Mouse (Mus musculus) MEL (cell line): Measurements from ENCODE around the gene Golga1. TPM values are rescaled to one million over a fixed set of nuclear protein-coding genes. Genes with fewer than 3 reads are reported as not detected.

Experiments used
- DNase-seq: peaks from one replicate; pipeline ENCODE4 v3.0.0; 2011; ENCODE audit warnings: low read depth, low spot score
- H3K27ac ChIP-seq: 2 replicates; pipeline ENCODE4 v1.5.1; 2012; ENCODE audit warnings: low read depth, mild to moderate bottlenecking, control low read depth, low read length, moderate library complexity; ENCODE audit not compliant: control insufficient read depth
- H3K27me3 ChIP-seq, 2 experiments: fragments of 150-350 bp in 1 of 2; sonication (generic) in 1 of 2; 2 replicates each; pipeline ENCODE4 v1.6.1; 2012; ENCODE audit warnings: low read length in 2 of 2, mild to moderate bottlenecking in 2 of 2, improper control_type of control experiment in 1 of 2, moderate library complexity in 1 of 2; ENCODE audit not compliant: insufficient read depth in 2 of 2, control insufficient read depth in 1 of 2
- H3K36me3 ChIP-seq, 2 experiments: 2 replicates each; pipeline ENCODE4 v1.6.1; 2012 to 2014; ENCODE audit warnings: low read length in 2 of 2, improper control_type of control experiment in 1 of 2, inconsistent platforms in 1 of 2, mild to moderate bottlenecking in 1 of 2; ENCODE audit not compliant: insufficient read depth in 2 of 2, control insufficient read depth in 1 of 2
- H3K4me1 ChIP-seq, 2 experiments: fragments of 150-350 bp in 1 of 2; sonication (generic) in 1 of 2; 2 replicates each; pipeline ENCODE4 v1.6.1; 2012; ENCODE audit warnings: low read length in 2 of 2, improper control_type of control experiment in 1 of 2, mild to moderate bottlenecking in 1 of 2; ENCODE audit not compliant: insufficient read depth in 2 of 2, control insufficient read depth in 1 of 2
- H3K4me3 ChIP-seq, 2 experiments: fragments of 150-350 bp in 1 of 2; sonication (generic) in 1 of 2; 2 replicates each; pipeline ENCODE4 v1.5.1; 2012; ENCODE audit warnings: low read depth in 2 of 2, low read length in 2 of 2, mild to moderate bottlenecking in 2 of 2, moderate library complexity in 2 of 2, control low read depth in 1 of 2, improper control_type of control experiment in 1 of 2; ENCODE audit not compliant: control insufficient read depth in 1 of 2, insufficient read depth in 1 of 2
- H3K79me2 ChIP-seq: 2 replicates; pipeline ENCODE4 v1.6.1; 2012; ENCODE audit warnings: mild to moderate bottlenecking, low read length, moderate library complexity; ENCODE audit not compliant: control insufficient read depth, poor library complexity, insufficient read depth
- H3K9ac ChIP-seq: 2 replicates; pipeline ENCODE4 v1.6.1; 2012; ENCODE audit warnings: low read depth, mild to moderate bottlenecking, control low read depth, low read length, moderate library complexity; ENCODE audit not compliant: control insufficient read depth, poor library complexity, severe bottlenecking
- H3K9me3 ChIP-seq: fragments of 150-350 bp; sonication (generic); replicated peaks from 2 replicates; pipeline ENCODE4 v1.6.1; 2012; ENCODE audit warnings: mild to moderate bottlenecking, low read length, improper control_type of control experiment, moderate library complexity; ENCODE audit not compliant: insufficient read depth
- CTCF ChIP-seq, 3 experiments: IDR thresholded peaks in 2 of 3; conservative IDR thresholded peaks in 1 of 3; 2 replicates each; pipeline ENCODE4 v1.5.1; 2011 to 2012; ENCODE audit warnings: low read length in 3 of 3, low read depth in 2 of 3, mild to moderate bottlenecking in 2 of 3, improper control_type of control experiment in 1 of 3, inconsistent platforms in 1 of 3, mixed read lengths in 1 of 3, moderate library complexity in 1 of 3; ENCODE audit not compliant: control insufficient read depth in 1 of 3, insufficient read depth in 1 of 3, poor library complexity in 1 of 3, severe bottlenecking in 1 of 3
- E2F4 ChIP-seq: IDR thresholded peaks from 2 replicates; pipeline ENCODE4 v1.6.1; 2011; ENCODE audit warnings: low read depth, low read length, improper control_type of control experiment, borderline replicate concordance
- ETS1 ChIP-seq: IDR thresholded peaks from 2 replicates; pipeline ENCODE4 v1.6.1; 2012; ENCODE audit warnings: low read depth, mild to moderate bottlenecking, inconsistent platforms, low read length, improper control_type of control experiment, moderate library complexity
- GABPA ChIP-seq: IDR thresholded peaks from 2 replicates; pipeline ENCODE4 v1.6.1; 2012; ENCODE audit warnings: low read depth, mild to moderate bottlenecking, inconsistent platforms, low read length, improper control_type of control experiment, moderate library complexity
- GATA1 ChIP-seq: IDR thresholded peaks from 2 replicates; pipeline ENCODE4 v1.6.1; 2011; ENCODE audit warnings: low read depth, low read length, improper control_type of control experiment
- KAT2A ChIP-seq: conservative IDR thresholded peaks from 2 replicates; pipeline ENCODE4 v1.6.1; 2012; ENCODE audit warnings: low read depth, low read length, improper control_type of control experiment, inconsistent platforms
- MAFK ChIP-seq: IDR thresholded peaks from 2 replicates; pipeline ENCODE4 v1.6.1; 2011; ENCODE audit warnings: low read depth, mild to moderate bottlenecking, low read length, improper control_type of control experiment, borderline replicate concordance
- MXI1 ChIP-seq: IDR thresholded peaks from 2 replicates; pipeline ENCODE4 v1.6.1; 2011; ENCODE audit warnings: mild to moderate bottlenecking, low read depth, low read length, improper control_type of control experiment
- MYB ChIP-seq: IDR thresholded peaks from 2 replicates; pipeline ENCODE4 v1.6.1; 2011; ENCODE audit warnings: mild to moderate bottlenecking, low read depth, low read length, improper control_type of control experiment
- MYC ChIP-seq: IDR thresholded peaks from 2 replicates; pipeline ENCODE4 v1.6.1; 2011; ENCODE audit warnings: low read depth, mild to moderate bottlenecking, low read length, improper control_type of control experiment, moderate library complexity
- POLR2A ChIP-seq, 2 experiments: IDR thresholded peaks; 2 replicates each; pipeline ENCODE4 v1.6.1; 2011 to 2012; ENCODE audit warnings: low read length in 2 of 2, mild to moderate bottlenecking in 2 of 2, control low read depth in 1 of 2, improper control_type of control experiment in 1 of 2, low read depth in 1 of 2, moderate library complexity in 1 of 2; ENCODE audit not compliant: control insufficient read depth in 1 of 2, insufficient read depth in 1 of 2, poor library complexity in 1 of 2
- SMC3 ChIP-seq: IDR thresholded peaks from 2 replicates; pipeline ENCODE4 v1.6.1; 2011; ENCODE audit warnings: low read depth, low read length, improper control_type of control experiment
- USF2 ChIP-seq, 2 experiments: IDR thresholded peaks; 2 replicates each; pipeline ENCODE4 v1.6.1; 2011 to 2012; ENCODE audit warnings: improper control_type of control experiment in 2 of 2, low read length in 2 of 2, borderline replicate concordance in 1 of 2, inconsistent platforms in 1 of 2, low read depth in 1 of 2, mild to moderate bottlenecking in 1 of 2; ENCODE audit not compliant: insufficient read depth in 1 of 2
- ZC3H11A ChIP-seq: IDR thresholded peaks from 2 replicates; pipeline ENCODE4 v1.6.1; 2012; ENCODE audit warnings: low read depth, mild to moderate bottlenecking, inconsistent platforms, low read length, improper control_type of control experiment
- ZKSCAN1 ChIP-seq: IDR thresholded peaks from 2 replicates; pipeline ENCODE4 v1.6.1; 2012; ENCODE audit warnings: low read depth, mild to moderate bottlenecking, inconsistent platforms, low read length, improper control_type of control experiment, moderate library complexity
- polyA plus RNA-seq, 2 experiments: library from polyadenylated mRNA; stranded (reverse) in 1 of 2; unstranded in 1 of 2; fragments of >175 nt in 1 of 2; fragments of >200 nt in 1 of 2; gene quantifications; 2 replicates each; pipeline versions ENCODE4 v1.2.1 to v1.2.4; 2012; ENCODE audit warnings: low replicate concordance in 2 of 2, low read depth in 1 of 2; ENCODE audit not compliant: insufficient read length in 2 of 2, insufficient read depth in 1 of 2, missing spikeins in 1 of 2
- total RNA-seq: library from RNA; depleted of rRNA; stranded (reverse); fragments of 300-350 nt; gene quantifications from 2 replicates; pipeline ENCODE4 v1.2.3, GENCODE M21; 2012

Golga1 gene
- total and polyA plus RNA-seq, 3 experiments, result 7.3 to 12.9 TPM; not detected in 1

DNA sequence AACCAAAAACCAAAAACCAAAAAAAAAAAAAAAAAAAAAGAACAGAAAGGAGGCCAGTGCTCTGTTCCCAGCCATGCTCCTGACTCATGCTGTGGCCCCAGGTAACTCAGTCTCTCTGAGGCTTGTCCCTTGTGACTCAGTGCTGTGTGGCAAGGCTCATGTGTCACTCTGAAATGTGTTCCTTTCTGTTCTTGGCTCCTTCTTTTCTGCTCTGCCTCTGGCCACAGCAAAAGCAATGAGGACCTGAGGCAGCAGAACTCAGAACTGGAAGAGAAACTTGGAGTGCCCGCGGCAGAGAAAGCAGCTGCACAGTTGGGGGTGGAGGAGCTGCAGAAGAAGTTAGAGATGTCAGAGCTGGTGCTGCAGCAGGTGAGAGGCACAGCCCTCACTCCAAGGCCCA is 91.2 kb downstream of the Golga1 start:
- no peak for TF ChIP-seq E2F4
- TF ChIP-seq POLR2A (IDR thresholded peaks at IDR 0.05; ENCODE audit: control insufficient read depth in 1 of 2, insufficient read depth in 1 of 2, low read depth in 1 of 2, low read length in 2 of 2, poor library complexity in 1 of 2), result no peak
- TF ChIP-seq MAFK, result no peak
- no peak for TF ChIP-seq KAT2A
- no peak for TF ChIP-seq MXI1
- TF ChIP-seq ZKSCAN1, result no peak
- no peaks in the 10 kb centered on the region for H3K79me2 ChIP-seq

DNA sequence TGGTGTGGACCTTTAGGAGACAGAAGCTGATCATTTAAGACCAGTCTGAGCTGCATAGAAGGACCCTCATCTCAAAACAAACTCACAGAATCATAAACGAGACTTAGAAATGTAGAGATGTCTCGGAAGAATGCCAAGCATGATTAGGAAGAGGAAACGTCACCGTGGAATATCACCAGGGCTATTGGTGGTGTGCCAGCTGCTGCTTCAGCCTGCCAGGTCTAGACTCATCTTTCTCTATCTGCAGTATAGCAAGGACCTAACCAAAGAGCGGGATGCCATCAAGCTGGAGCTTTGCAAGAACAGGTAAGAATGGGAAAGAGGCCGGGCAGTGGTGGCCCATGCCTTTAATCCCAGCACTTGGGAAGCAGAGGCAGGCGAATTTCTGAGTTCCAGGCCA is 91.6 kb downstream of the Golga1 start:
- no peak for DNase-seq
- Histone ChIP-seq H3K9ac (no peak overlapping the region), H3K4me3 (no peak overlapping the region), H3K79me2 (no peaks in the 10 kb centered on the region), H3K9me3 (no peaks in the 10 kb centered on the region), H3K27me3 (no peaks in the 10 kb centered on the region), H3K4me1 (peaks cover 4 to 39% of the 10 kb centered on the region in 2 experiments), H3K36me3 (peaks cover 0 to 16% of the 10 kb centered on the region in 2 experiments; a peak in 2 of 4 replicates), H3K27ac (no peak overlapping the region)
- TF ChIP-seq ETS1, result peak; percentile 37; the same call in 1 of the 2 replicates
- no peak for TF ChIP-seq ZC3H11A

More for the DNA sequence above, 91.2 kb downstream of the Golga1 start:
- no peak for DNase-seq
- peaks cover 4 to 39% of the 10 kb centered on the region in 2 experiments for H3K4me1 ChIP-seq
- H3K4me3 ChIP-seq, result no peak overlapping the region
- H3K9ac ChIP-seq, result no peak overlapping the region
- no peaks in the 10 kb centered on the region for H3K27me3 ChIP-seq
- peaks cover 0 to 16% of the 10 kb centered on the region in 2 experiments; a peak in 2 of 4 replicates for H3K36me3 ChIP-seq
- no peaks in the 10 kb centered on the region for H3K9me3 ChIP-seq
- no peak overlapping the region for H3K27ac ChIP-seq

DNA sequence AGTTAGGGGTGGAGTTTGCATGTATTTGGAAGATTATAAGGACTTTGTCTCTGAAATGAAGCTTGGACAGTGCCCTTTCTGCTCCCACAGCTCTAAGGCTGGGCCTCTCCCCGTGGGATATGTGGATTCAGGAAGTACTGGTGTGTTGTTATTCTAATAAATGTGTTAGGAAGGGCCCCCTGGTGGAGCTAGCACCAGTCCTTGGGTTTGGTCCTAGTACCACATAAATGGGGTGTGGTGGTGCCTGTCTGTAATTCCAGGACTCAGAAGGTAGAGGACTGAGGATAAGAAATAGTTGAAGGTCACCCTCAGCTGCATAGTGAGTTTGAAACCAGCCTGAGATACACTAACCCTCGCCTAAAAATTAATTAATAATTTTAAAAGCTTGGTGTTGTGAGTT is 92.1 kb downstream of the Golga1 start:
- no peaks in the 10 kb centered on the region for H3K79me2 ChIP-seq
- H3K27ac ChIP-seq, result no peak overlapping the region
- H3K27me3 ChIP-seq, result no peaks in the 10 kb centered on the region
- H3K9ac ChIP-seq, result no peak overlapping the region
- peaks cover 4 to 39% of the 10 kb centered on the region in 2 experiments for H3K4me1 ChIP-seq
- no peak for DNase-seq
- H3K36me3 ChIP-seq, result peaks cover 0 to 16% of the 10 kb centered on the region in 2 experiments; a peak in 2 of 4 replicates
- TF ChIP-seq SMC3 (no peak), MYB (no peak), USF2 (IDR thresholded peaks at IDR 0.05; ENCODE audit: borderline replicate concordance in 1 of 2, insufficient read depth in 1 of 2, low read depth in 1 of 2, low read length in 2 of 2) (no peak), GABPA (no peak), CTCF (IDR thresholded peaks at IDR 0.05 in 2 of 3, conservative IDR thresholded peaks at IDR 0.05 in 1 of 3; ENCODE audit: control insufficient read depth in 1 of 3, insufficient read depth in 1 of 3, low read depth in 2 of 3, low read length in 3 of 3, poor library complexity in 1 of 3, severe bottlenecking in 1 of 3) (peak in 1 of 3 experiments; percentile 7; a peak in 2 of 6 replicates), GATA1 (no peak), MYC (no peak)
- H3K9me3 ChIP-seq, result no peaks in the 10 kb centered on the region
- H3K4me3 ChIP-seq, result no peak overlapping the region
